Mouse (Mus musculus): ENCODE measurements around the gene Pip5k1c.

GRCm38 (mm10) chr10:81319741-81320549, 27.2 kb downstream of the Pip5k1c start:
- no peak for TF ChIP-seq CTCF (IDR thresholded peaks at IDR 0.05; ENCODE audit: borderline replicate concordance, control insufficient read depth, extremely low read depth, insufficient read depth, low read length, poor library complexity)
- no peak for TF ChIP-seq POLR2A (IDR thresholded peaks at IDR 0.05; ENCODE audit: control insufficient read depth, extremely low read depth, insufficient read depth, low read length, poor library complexity)
